Mouse (Mus musculus): ENCODE data around the gene Tubgcp3.
A peak's percentile ranks its signal among the peaks of the same experiment; 100 is the strongest.
"Not testable (repeated sequence)": the region's sequence is repeated elsewhere in the genome, so short reads cannot be mapped to it uniquely, and the experiment has no call there.

Gene Tubgcp3

GRCm38 (mm10) chr8:12625890-12626289 lies 46.2 kb downstream of the Tubgcp3 start:
- H3K4me3 ChIP-seq (replicated peaks; ENCODE audit: low read length) = no peak overlapping the region
- H3K36me3 ChIP-seq (ENCODE audit: insufficient read depth, low read length) = peaks cover 72% of the 10 kb centered on the region
- H3K4me1 ChIP-seq (replicated peaks; ENCODE audit: low read depth, low read length) = no peaks in the 10 kb centered on the region
- H3K9me3 ChIP-seq (ENCODE audit: low read length) = no peaks in the 10 kb centered on the region
- TF ChIP-seq POU5F1 (IDR thresholded peaks at IDR 0.05; ENCODE audit: borderline replicate concordance, low read length) = no peak
- TF ChIP-seq CTCF (conservative IDR thresholded peaks at IDR 0.05; ENCODE audit: low read length) = no peak
- TF ChIP-seq NANOG (IDR thresholded peaks at IDR 0.05; ENCODE audit: borderline replicate concordance, low read length) = no peak
- no peaks in the 10 kb centered on the region for H3K27me3 ChIP-seq (ENCODE audit: insufficient read depth, low read length)

DNA sequence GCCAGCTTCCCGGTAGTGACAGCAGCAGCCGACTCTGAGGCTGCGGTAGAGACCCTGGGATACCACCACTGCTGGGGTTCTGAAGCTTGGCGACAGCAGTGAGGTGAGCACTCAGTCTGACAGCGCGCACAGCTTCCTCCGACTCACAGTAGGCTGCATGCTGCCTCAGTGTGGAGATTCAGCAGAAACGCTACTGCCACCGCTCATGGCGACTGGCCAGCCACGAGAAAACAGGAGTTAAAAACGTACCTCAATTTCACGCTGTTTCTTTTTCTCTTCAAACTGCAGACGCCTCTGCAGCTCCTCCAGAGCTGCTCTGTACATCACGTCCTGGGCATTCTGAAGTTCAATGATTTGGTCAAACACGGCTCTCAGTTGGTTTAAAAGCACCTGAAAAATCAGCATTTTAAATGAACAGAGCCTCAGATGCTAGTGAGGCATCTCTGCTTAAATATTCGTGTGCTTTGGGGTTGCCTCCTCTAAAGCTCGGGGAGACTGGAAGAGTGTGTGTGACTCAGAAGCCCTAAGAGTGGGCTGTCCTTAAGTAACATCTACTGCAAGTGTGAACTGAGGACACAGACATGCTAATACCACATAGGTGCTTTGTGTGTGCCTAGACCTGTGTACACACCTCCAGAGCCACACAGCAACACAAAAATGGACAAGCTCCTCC lies 50.4 kb downstream of the Tubgcp3 start:
- TF ChIP-seq NANOG (IDR thresholded peaks at IDR 0.05; ENCODE audit: borderline replicate concordance, low read length) (no peak), POU5F1 (IDR thresholded peaks at IDR 0.05; ENCODE audit: borderline replicate concordance, low read length) (no peak), CTCF (conservative IDR thresholded peaks at IDR 0.05; ENCODE audit: low read length) (no peak)
- H3K4me1 ChIP-seq (replicated peaks; ENCODE audit: low read depth, low read length) = no peaks in the 10 kb centered on the region
- no peak overlapping the region for H3K4me3 ChIP-seq (replicated peaks; ENCODE audit: low read length)
- H3K36me3 ChIP-seq (ENCODE audit: insufficient read depth, low read length) = peaks cover 51% of the 10 kb centered on the region
- no peaks in the 10 kb centered on the region for H3K9me3 ChIP-seq (ENCODE audit: low read length)
- no peaks in the 10 kb centered on the region for H3K27me3 ChIP-seq (ENCODE audit: insufficient read depth, low read length)

GRCm38 (mm10) chr8:12617369-12617768 lies 54.7 kb downstream of the Tubgcp3 start:
- H3K4me1 ChIP-seq (replicated peaks; ENCODE audit: low read depth, low read length) = peaks cover 14% of the 10 kb centered on the region
- H3K9me3 ChIP-seq (ENCODE audit: low read length); H3K27me3 ChIP-seq (ENCODE audit: insufficient read depth, low read length); H3K4me3 ChIP-seq (replicated peaks; ENCODE audit: low read length): not testable (repeated sequence)
- H3K36me3 ChIP-seq (ENCODE audit: insufficient read depth, low read length) = peaks cover 25% of the 10 kb centered on the region

DNA sequence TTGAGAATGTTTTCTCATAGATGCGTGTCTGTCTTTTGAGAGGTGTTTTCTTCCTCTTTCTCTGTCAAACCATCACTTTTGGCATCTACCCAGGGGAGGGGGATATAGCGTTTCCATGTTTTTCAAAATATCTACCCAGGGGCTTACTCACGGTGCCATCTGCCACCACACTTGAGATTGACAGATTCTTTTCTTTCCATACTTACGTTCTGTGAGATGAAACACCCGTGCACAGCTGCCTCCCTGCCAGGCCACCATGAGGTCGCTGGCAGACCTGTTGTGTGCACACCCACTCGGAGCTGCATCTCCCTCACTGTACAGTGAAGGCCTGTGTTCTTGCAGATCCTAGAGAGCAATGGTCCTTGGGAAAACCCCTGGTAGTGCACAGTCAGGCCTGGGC lies 58.8 kb downstream of the Tubgcp3 start:
- Histone ChIP-seq H3K4me1 (replicated peaks; ENCODE audit: low read depth, low read length) (peaks cover 14% of the 10 kb centered on the region), H3K36me3 (ENCODE audit: insufficient read depth, low read length) (no peaks in the 10 kb centered on the region; the same call in 1 of the 2 replicates), H3K4me3 (replicated peaks; ENCODE audit: low read length) (no peak overlapping the region), H3K9me3 (ENCODE audit: low read length) (no peaks in the 10 kb centered on the region), H3K27me3 (ENCODE audit: insufficient read depth, low read length) (no peaks in the 10 kb centered on the region)
- TF ChIP-seq POU5F1 (IDR thresholded peaks at IDR 0.05; ENCODE audit: borderline replicate concordance, low read length) = no peak

DNA sequence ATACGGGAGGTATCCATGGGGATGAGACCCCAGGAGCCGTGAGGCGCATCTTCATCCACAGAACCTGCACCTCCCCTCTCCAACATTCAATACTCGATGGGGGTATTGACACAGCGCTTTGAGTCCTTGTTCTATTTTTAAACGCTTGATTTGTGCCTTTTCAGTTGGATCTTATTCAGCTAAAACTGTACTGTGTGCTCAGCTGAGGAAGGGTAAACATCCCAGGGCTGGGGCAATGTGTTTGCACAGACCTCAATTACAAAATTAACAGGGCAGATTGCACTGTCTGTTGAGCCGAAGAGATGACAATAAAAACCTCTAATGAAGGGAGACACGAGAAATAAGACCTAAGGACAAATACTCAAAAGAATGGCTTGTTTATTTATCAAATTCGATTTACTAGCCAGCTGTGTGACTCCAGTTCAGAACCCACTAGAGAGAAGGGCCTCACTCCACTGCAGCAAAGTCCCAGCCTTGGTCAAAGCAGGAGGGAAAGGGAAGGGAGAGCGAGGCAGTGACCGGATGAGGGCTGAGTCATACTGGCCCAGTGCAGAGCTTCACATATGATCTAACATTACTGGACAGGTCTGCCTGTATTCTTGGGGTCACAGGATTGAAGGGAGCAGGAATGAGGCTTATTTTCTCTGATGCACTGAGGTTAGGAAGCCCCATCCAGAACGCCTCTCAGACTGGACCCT lies 62.1 kb downstream of the Tubgcp3 start:
- TF ChIP-seq POU5F1 (IDR thresholded peaks at IDR 0.05; ENCODE audit: borderline replicate concordance, low read length) (no peak), CTCF (conservative IDR thresholded peaks at IDR 0.05; ENCODE audit: low read length) (no peak), NANOG (IDR thresholded peaks at IDR 0.05; ENCODE audit: borderline replicate concordance, low read length) (no peak)
- Histone ChIP-seq H3K27me3 (ENCODE audit: insufficient read depth, low read length) (no peaks in the 10 kb centered on the region), H3K4me1 (replicated peaks; ENCODE audit: low read depth, low read length) (peaks cover 6% of the 10 kb centered on the region), H3K9me3 (ENCODE audit: low read length) (no peaks in the 10 kb centered on the region), H3K4me3 (replicated peaks; ENCODE audit: low read length) (no peak overlapping the region), H3K36me3 (ENCODE audit: insufficient read depth, low read length) (no peaks in the 10 kb centered on the region)

DNA sequence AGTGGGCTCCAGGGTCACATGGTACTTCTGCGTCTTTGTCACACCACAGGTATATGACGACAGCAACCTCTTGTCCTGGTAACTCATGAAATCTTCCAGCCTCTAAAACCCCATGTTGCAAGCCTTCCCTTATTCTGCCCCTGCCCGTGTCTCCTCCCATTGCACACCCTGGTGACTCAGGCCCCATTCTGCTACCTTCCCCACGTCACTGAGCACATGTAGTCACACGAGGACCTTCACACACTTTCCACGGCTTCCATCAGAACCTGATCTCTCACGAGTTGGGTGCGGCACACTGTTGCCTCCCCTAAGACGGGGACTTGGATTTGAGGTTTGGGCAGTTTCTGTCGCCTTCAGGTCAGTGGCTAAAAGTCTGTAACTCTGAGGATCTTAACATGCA lies 63.2 kb downstream of the Tubgcp3 start:
- Histone ChIP-seq H3K27me3 (ENCODE audit: insufficient read depth, low read length) (no peaks in the 10 kb centered on the region), H3K36me3 (ENCODE audit: insufficient read depth, low read length) (no peaks in the 10 kb centered on the region), H3K4me3 (replicated peaks; ENCODE audit: low read length) (no peak overlapping the region), H3K4me1 (replicated peaks; ENCODE audit: low read depth, low read length) (peaks cover 6% of the 10 kb centered on the region), H3K9me3 (ENCODE audit: low read length) (no peaks in the 10 kb centered on the region)
- no peak for TF ChIP-seq CTCF (conservative IDR thresholded peaks at IDR 0.05; ENCODE audit: low read length)
- TF ChIP-seq POU5F1 (IDR thresholded peaks at IDR 0.05; ENCODE audit: borderline replicate concordance, low read length) = no peak
- TF ChIP-seq NANOG (IDR thresholded peaks at IDR 0.05; ENCODE audit: borderline replicate concordance, low read length) = no peak

DNA sequence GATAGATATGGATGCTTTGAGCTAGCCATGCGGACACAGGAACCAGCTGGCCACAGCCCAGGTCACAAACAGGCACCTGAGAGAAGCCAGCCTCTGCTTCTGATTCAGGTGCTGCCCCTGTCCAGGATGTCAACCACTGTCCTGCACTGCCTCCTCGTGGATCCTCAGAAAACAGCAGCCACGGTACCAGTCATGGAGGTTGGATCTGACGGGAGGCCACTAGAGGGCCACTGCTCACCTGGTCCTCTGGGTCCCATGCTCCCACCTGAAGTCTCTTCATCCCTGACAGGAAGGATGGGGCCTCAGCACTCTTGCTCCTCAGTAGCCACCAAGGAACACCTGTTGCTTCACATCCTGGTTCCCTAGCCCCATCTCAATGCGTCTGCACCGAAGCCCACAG lies 64.8 kb downstream of the Tubgcp3 start:
- no peaks in the 10 kb centered on the region for H3K36me3 ChIP-seq (ENCODE audit: insufficient read depth, low read length)
- H3K4me1 ChIP-seq (replicated peaks; ENCODE audit: low read depth, low read length) = peaks cover 6% of the 10 kb centered on the region
- H3K9me3 ChIP-seq (ENCODE audit: low read length) = no peaks in the 10 kb centered on the region
- no peak for TF ChIP-seq NANOG (IDR thresholded peaks at IDR 0.05; ENCODE audit: borderline replicate concordance, low read length)
- TF ChIP-seq CTCF (conservative IDR thresholded peaks at IDR 0.05; ENCODE audit: low read length) = peak; percentile 82
- no peak for TF ChIP-seq POU5F1 (IDR thresholded peaks at IDR 0.05; ENCODE audit: borderline replicate concordance, low read length)
- no peak overlapping the region for H3K4me3 ChIP-seq (replicated peaks; ENCODE audit: low read length)
- no peaks in the 10 kb centered on the region for H3K27me3 ChIP-seq (ENCODE audit: insufficient read depth, low read length)

GRCm38 (mm10) chr8:12583785-12584184 lies 88.3 kb downstream of the Tubgcp3 start:
- Histone ChIP-seq H3K27me3 (ENCODE audit: insufficient read depth, low read length) (peaks cover 4% of the 10 kb centered on the region; the same call in 1 of the 2 replicates), H3K36me3 (ENCODE audit: insufficient read depth, low read length) (no peaks in the 10 kb centered on the region), H3K4me3 (replicated peaks; ENCODE audit: low read length) (no peak overlapping the region), H3K4me1 (replicated peaks; ENCODE audit: low read depth, low read length) (no peaks in the 10 kb centered on the region), H3K9me3 (ENCODE audit: low read length) (peaks cover 4% of the 10 kb centered on the region)
- no peak for TF ChIP-seq NANOG (IDR thresholded peaks at IDR 0.05; ENCODE audit: borderline replicate concordance, low read length)
- TF ChIP-seq CTCF (conservative IDR thresholded peaks at IDR 0.05; ENCODE audit: low read length) = no peak
- TF ChIP-seq POU5F1 (IDR thresholded peaks at IDR 0.05; ENCODE audit: borderline replicate concordance, low read length) = no peak

- not testable (repeated sequence) for H3K27me3 ChIP-seq (ENCODE audit: insufficient read depth, low read length); H3K9me3 ChIP-seq (ENCODE audit: low read length); H3K4me3 ChIP-seq (replicated peaks; ENCODE audit: low read length); H3K4me1 ChIP-seq (replicated peaks; ENCODE audit: low read depth, low read length); H3K36me3 ChIP-seq (ENCODE audit: insufficient read depth, low read length)
These were observed 92.6 kb downstream of the Tubgcp3 start for GRCm38 (mm10) chr8:12579339-12579999.

Measured in E14TG2a.4 (cell line).